Mouse (Mus musculus) natural killer cell, adult 2 months (primary cell): Measurements from ENCODE around the gene Adamts3.

Experiments used
- DNase-seq, 2 experiments: peaks; one replicate each; pipeline ENCODE4 v3.0.0; 2022; ENCODE audit warnings: low spot score in 2 of 2

The Adamts3 gene

DNA sequence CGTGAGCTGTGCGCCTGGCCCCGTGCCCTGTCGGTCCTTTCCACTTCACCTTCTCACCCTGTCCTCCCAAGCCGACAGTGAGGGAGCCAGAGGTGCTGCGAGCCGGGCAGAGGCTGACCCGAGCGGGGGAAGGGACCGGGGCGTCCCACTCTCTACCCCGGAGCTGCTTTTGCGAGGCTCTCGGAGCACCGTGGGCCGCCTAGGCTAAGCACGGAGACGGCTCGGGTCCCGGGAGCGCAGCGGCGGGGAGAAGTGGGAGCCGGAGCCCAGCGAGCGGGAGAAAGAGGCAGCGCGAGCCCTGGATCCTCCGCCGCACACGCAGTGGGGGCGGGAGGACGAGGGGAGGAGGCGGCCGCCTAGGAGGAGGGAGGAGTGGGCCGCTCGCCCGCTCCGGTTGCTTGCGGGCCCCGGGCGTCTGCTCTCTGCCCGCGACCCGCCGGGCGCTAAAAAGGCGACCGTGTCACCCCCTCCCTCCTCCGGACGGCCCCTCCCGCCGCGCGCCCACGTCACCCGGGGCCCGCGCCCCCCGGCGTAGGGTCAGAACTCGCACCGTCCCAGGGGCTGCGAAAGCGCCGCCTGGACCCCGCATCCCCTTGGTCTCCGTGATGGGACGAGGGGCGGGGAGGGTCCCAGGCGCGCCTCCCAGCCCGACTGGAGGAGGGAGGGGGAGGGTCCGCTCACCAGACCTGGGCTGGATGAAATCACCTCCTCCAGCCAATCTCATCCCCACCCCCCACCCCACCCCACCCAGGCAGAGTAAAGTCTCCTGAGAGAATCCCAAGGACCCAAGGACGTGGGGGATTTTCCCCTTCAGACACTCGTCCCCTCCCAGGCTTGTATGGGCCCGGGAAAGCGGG is at the start of gene Adamts3:
Adamts3 (minus strand) TSS at position 284 of the 857 bp plus-strand sequence.
- DNase-seq, result no peak

DNA sequence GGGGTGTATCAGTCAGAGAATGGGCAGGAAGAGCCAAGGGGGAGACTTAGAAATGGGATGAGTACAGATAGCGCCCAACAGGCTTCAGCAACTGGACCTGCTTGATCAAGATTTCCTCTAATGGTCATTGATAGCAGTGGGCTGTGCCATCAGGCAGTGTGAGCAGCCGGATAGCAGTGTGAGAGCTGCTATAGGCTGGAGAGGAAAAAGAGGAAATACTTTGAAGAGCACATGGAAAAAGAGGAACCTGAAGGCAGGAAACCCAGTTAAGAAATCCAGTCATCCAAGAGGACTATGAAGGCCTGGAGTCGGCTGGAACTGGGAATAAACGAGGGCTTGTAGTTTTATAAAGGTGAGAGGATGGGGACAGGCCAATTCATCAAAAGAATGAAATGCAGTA is 48.4 kb upstream of the Adamts3 start:
- DNase-seq, result no peak

DNA sequence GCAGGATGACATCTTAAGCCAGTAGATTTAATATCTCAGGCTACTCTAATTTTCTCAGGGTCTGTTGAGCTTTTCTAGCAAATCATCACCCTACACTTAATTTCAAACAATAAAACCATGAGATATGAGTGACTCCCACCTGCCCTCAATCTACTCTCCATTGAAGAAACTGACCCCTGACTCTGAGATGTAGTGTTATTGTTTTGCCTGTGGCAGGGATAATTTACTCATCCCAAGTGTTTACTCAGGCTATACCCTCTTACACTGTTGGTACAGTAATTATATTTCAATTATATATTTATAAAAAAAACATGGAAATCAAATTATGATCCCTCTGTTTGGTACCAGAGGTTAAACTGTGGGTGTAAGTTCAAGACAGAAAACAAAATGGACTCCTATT is 29.2 kb upstream of the Adamts3 start:
- DNase-seq, result no peak

DNA sequence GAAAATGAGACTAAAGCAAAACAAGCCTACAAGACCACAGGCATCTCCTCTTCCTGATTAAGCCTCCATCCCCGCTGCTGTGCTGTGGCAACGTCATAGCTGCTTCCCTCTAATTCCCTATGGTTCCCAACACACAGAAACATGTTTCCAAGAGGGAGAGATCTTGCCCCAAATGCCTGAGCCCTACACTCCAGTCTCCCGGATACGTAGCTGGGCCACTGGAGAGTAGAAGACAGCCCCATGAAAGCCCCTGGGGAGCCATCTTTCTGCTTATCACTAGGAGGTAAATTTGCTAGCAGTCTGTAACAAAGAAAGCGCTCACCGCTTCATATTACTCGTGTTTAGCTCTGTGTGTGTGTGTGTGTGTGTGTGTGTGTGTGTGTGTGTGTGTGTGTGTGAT is 28.8 kb upstream of the Adamts3 start:
- DNase-seq, result no peak

DNA sequence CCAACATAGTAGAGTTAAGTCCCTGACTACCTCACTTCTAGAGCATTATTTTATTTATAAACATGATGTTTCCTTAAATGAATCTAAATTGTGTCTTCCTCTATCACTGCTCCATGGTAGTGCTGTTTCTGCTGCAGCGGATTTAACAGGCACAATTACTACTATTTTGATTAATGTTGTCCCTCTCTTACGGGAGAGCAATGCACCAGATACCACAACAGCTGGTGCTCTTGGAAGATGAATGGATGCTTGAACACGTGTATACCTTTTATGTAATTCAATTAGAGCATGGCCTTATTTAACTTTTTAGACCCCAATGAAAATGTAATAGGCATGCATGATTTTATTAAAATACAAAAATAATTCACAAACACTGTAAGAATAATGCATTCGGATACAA is 28.4 kb upstream of the Adamts3 start:
- DNase-seq, result no peak

DNA sequence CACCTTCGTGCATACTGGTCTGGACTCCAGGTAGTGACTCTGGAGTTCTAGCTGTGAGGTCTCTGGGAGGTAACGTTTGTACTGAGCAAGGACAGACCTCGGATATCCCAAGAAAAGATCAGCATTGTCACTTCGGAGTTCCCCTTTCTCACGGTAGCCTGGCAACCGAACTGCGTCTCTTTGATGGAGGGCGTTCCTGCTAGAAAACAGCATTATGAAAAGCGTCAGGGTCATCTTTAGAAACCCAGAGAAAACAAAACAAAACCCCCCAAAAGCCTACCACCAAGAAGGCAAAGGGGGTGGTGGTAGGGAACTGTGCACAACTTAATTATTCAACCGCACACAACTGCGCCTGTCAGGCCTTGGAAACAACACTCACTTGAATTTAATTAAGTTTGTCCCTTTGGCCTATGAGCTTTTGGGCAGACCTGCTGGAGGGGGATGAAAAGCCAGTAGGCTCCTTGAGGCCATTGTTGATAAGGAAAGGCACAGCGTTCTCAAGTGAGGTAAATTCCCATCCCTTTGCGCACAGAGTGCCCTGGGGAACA is 23.8 kb upstream of the Adamts3 start:
- DNase-seq, result no peak

DNA sequence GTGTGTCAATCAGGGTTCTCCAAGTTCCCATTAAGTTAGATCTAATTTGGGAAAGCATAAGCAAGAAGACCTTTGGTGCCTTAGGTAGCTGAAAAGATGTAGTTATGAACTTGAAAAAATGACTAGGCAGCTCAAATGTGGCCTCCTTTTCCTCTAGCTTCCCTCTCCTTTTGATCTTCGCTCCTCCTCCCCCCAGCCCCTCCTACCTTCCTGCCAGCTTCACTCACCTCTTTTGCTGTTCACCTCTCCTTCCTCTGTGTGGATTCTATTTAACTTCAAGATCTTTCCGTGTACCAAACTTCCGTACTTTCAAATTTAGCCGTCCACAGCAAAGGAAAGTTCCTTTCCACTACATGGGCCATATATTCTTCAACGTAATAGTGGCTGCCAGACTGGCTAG is 17.9 kb upstream of the Adamts3 start:
- DNase-seq, result no peak

DNA sequence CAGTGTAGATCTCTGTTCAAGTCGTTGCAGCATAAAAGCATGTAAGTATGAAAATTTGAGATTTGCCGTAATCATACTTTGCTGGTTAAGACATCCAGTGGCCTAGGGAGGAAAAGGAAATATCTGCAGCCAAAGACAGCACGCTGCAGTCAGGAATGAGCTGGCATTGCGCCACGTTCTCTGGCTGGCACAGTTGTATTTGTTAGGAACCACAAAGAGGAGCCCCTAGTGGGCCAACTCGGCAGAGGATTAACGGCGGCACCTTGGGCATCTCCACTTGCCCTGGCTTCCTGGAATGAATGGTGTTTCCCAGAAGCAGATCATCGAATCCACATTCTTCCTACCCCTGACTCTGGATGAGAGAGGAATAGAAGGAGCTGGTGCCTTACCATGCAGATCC is 14.4 kb upstream of the Adamts3 start:
- no peak for DNase-seq

DNA sequence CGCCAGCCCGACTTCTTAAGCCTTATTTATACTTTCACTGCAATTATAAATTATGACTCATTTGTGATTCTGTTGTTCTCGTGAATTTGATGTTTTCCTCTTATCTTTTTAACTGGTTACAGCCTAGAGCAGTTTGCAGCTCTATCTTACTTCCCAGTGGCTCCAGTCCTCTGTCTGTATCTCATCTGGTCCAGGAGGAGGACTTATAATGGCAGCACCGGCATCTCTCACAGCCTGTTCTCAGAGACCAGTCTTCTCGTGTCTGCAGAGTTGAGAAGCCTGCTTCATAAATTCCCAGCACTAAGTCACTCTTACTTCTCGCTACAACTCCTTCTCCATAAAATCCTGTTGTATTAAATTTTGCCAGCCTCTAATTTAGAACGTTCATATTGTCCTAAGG is 12.4 kb upstream of the Adamts3 start:
- DNase-seq, result no peak

DNA sequence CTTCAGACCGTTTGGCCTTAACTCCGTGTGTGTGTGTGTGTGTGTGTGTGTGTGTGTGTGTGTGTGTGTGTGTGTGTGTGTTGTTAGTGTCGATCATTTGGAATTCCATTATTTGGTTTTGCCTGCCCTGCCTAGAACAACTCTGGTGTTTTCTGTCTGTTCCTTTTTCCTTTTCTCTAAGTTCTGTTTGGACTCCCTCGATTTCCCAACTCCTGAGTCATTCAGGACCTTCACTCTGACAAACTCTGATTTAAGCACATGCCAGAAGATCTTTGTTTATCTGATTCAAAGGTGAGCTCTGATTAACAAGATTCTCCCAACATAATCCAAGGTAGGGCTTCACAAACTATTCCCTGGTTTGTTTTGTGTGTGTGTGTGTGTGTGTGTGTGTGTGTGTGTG is 1.9 kb upstream of the Adamts3 start:
- no peak for DNase-seq

DNA sequence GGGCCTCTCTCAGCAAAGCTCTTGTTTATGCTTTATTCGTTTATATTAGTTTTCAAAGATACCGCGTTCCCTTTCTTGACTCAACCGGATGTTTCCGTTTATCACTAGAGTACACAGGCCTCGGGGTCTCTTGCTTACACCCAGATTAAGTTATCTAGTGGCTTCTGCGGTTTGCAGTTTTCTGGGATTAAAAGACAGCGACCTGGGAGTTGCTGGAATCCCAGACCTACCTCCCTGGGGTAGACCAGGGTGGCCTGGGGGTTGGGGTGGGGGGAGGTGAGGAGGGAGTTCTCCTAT is 722 bp upstream of the Adamts3 start:
- DNase-seq, result no peak

DNA sequence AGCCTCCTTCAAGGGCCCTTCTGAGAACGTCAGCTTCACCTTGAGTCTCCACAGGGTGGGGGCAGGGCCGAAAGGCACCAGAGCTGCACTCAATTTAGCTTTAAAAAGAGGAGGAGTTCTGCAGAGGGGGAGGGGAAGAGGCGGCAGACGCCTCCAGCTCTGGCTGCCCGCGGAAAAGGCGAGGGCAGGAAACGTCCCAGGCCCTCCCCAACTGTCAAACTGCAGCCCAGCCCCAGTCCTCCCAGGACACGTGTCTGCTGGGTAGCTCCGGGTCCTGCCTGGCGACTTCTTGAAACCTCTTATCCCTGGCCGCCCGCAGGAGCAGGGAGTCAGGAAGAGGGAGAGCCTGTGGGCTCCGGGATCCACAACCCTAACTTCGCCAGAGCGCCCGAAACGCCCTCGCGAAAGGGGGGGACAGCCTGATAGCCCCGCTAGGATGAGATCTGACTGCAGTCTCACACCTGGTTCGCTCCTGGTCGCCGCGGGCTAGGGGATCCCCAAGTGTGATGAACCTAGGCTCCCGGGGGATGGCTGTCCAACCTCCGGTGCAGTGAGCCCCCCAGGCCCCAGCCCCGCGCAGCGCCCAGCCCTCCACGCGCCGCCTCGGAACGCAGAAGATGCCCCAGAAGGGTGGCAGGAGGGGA is 921 bp downstream of the Adamts3 start:
- DNase-seq, result peak in 1 of 2 experiments; percentile 5

DNA sequence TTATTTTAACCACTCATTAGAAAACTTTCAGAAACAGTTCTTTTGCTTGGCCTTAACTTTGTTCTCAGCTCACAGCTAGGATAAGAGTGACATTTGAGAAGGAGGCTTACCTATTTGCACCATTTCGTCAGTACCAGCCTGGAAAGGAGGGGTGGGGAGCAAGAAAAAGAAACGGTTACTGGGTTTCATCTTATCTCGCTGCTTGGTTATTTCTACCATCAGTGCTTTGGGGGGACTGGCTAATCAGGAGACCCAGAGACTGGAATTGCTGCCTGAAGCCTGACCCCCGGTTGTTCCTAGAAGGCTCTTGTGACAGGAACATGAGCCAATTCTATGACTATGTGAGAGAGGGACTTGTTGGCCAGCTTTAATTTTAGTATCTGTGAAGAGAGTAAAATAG is 1.7 kb downstream of the Adamts3 start:
- no peak for DNase-seq

DNA sequence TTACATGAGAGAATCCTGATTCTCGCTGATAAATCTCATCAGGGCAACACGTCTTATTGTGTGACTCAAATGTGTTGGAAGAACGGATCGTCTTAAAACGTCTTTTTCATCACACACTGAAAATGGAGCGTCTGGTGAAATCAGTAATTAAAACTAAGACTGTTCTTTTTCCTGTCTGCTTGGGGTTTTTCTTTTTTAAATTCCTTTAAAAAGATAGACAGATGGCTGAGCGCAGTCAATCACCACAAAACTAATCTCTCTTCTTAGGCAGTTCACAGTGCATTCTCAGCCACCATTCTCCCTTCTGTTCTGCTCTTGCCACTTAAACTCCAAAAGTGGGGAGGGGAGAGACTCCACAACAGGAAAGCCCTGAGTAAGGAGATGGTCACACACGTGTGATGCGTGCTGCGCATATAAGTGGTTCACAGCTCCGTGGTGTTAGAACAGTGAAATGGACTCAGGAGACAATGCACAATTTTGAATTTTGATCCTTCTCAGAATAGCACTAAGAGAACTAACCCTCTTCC is 4.2 kb downstream of the Adamts3 start:
- no peak for DNase-seq

DNA sequence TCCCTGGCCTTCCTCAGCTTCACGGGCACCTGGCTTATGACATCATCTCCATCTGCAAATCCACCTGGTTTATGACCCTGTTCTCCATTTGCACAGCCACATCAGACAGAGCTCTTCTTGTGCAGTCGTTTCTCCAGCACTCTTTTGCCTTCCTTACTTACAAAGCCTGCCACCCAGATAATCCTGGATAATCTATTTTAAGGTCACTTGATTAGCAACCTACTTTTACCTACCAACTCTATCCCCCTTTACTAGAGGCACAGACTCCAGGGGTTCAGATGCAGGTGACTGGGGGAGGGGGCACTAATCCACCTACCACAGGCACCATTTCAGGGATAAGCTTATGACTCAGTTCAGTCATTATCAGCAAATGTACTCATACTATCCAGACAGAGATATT is 10.5 kb downstream of the Adamts3 start:
- DNase-seq, result no peak

DNA sequence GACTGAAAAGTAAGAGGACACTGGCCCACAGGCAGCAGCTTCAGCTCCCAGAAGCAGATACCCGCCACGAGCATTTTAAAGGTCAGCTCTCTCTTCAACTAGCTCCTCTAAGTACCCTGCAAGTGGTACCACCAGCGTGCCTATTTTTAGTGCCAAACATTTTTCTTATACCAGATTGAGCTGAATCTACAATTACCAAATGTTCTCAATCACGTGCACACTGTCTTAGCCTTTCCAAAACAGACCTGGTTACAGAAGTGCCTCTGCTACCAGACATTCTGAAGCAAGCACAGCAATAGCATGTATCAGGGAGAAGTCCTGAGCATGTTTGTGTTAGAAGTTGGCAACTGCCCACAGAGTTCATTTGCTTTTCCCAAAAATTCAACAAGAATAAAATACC is 23.5 kb downstream of the Adamts3 start:
- no peak for DNase-seq

DNA sequence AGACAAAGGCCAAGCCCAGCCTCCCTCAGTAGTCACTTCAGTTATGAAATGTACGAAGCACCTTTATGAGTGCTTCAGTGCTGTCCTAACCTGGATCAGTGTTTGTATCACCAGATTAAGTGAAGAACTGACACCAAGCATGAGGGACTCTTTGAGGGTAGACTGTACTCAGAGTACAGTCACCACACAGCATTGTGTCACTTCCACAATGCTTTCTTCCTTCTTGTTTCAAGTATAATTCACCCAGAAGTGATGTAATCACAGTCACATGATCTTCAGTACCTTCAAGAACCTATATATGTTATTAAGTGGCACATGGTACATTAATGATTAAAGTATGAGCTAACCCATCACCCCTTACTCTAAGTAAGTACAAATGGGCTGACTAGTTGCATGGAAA is 24.3 kb downstream of the Adamts3 start:
- DNase-seq, result no peak

DNA sequence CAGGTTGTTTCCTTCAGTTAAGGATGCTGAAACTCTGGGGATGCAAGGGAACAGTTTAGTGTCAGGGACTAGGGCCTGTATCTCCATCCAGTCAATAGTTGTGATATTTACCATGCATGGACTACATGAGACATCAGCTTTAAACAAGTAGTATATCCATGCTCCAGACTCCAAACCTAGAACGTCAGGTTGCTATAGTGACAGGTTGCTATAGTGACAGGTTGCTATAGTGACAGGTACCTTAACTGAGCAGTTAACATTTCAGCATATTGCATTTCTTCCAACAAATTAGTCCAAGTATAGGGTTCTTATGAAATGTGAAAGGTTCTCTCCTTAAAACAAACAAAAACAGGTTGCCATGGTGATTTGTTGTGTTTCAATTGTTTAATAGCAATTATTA is 36.6 kb downstream of the Adamts3 start:
- DNase-seq, result no peak

DNA sequence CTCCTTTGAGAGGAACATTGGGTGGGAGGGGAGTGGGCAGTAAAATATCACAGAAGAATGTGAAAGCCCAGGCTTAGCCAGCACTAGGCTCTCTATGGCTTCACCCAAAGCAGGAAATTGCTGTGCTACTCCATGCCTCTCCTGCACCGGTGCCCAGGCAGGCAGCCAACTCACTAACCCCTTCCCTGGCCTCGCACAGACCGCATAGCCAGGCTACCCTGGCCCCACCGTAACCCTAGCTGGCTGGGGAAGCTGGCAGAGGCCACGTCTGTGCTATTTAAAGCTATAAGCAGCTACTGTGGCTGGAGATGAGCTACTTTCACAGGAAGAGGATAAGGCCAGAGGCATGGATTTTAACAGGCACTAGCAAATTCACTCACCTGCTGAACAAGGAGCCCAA is 38.8 kb downstream of the Adamts3 start:
- no peak for DNase-seq

DNA sequence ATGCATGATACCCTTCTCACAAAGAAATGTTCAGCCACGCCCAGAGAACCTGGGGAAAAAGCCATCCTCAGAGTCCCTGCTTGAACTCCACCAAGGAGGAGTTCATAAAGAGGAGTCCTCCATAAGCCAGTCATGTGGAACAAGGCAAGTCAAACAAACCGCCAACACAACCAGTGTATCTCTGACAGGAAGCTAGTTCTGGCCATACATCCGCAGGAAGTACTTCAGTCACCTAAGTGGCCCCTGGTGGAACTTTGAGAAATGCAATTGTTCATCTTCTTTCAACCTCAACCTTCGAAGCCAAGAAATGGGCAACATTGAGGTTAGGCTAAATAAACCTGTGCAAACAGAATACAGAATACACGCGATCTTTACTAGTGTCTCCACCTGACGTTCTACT is 39.7 kb downstream of the Adamts3 start:
- no peak for DNase-seq

DNA sequence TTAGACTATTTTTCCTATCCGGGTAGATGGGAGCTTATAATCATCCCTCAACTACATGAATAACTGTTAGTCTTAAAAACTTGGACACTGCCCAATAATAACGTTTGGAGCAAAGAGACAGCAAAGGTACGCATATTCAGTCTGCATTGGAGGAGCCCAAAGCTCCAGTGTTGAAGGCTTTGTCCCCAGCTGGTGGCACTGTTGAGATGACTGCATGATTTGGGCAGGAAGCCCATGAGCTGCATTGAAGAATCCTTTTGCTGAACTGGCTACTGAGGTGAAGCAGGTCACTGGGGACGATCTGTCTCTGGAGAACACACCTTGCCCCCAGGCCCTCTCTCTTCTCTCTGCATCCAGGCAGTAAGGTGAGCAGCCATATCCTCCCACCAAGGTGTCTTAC is 43.5 kb downstream of the Adamts3 start:
- no peak for DNase-seq

DNA sequence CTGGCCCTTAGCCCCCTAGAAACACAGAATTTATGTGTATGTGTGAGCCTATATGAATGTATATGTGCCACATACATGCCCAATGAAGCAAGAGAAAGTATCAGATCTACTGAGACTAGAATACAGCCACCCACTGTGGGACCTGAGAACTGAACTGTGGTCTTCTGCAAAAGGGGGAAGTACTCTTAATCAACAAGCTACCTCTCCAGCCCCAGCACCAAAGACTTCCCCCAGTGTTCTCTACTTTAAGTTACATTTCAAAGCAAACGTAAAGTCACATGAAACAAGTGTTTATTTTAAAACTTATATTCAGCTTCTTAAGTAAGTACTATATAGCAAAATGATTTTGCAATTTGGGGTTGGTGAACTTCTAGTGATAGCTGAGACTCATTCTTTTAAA is 62.0 kb downstream of the Adamts3 start:
- no peak for DNase-seq

DNA sequence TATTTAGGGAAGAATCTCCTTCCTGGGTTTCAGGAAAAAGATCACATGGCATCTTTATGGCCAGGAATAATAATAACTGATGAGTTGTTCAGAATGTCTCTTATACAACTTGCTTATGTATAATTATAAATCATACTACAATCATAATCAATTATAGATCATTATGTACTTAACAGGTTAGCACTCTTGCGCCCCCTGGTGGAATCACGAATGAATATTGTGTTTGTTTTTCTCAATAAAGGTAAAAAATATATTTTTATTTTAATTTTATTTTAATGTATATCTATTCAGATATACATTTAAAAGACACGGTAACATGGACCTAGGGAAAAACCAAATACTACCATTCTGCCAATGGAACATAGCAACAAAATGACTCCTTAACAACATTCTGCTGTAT is 63.6 kb downstream of the Adamts3 start:
- no peak for DNase-seq
